Mouse (Mus musculus) CH12.LX (cell line): Measurements from ENCODE around the gene Aig1. TPM values are rescaled to one million over a fixed set of nuclear protein-coding genes. Genes with fewer than 3 reads are reported as not detected.

ENCODE experiments used
- DNase-seq: peaks from one replicate; pipeline ENCODE4 v3.0.0-alpha.2; 2013; ENCODE audit errors: extremely low read depth
- H3K27ac ChIP-seq: 2 replicates; pipeline ENCODE4 v1.5.1; 2012; ENCODE audit warnings: low read depth, mild to moderate bottlenecking, control low read depth, moderate library complexity; ENCODE audit not compliant: insufficient read depth
- H3K27me3 ChIP-seq: replicated peaks from 2 replicates; pipeline ENCODE3; 2012; ENCODE audit warnings: inconsistent platforms
- H3K36me3 ChIP-seq, 2 experiments: replicated peaks in 1 of 2; 2 replicates each; pipeline versions ENCODE3 to v1.6.1; 2012; ENCODE audit warnings: inconsistent platforms in 1 of 2, low read length in 1 of 2, mild to moderate bottlenecking in 1 of 2, mixed read lengths in 1 of 2, moderate library complexity in 1 of 2; ENCODE audit not compliant: control insufficient read depth in 1 of 2, insufficient read depth in 1 of 2
- H3K4me1 ChIP-seq, 2 experiments: 2 replicates each; pipeline ENCODE4 v1.6.1; 2012; ENCODE audit warnings: inconsistent platforms in 1 of 2, moderate library complexity in 1 of 2; ENCODE audit not compliant: insufficient read depth in 2 of 2, control insufficient read depth in 1 of 2
- H3K4me2 ChIP-seq: 2 replicates; pipeline ENCODE4 v1.6.1; 2012; ENCODE audit warnings: low read depth, mild to moderate bottlenecking, control low read depth; ENCODE audit not compliant: poor library complexity, insufficient read depth, severe bottlenecking
- H3K4me3 ChIP-seq, 3 experiments: fragments of 150-350 bp in 1 of 3; sonication (generic) in 1 of 3; replicated peaks in 1 of 3; 2 replicates each; pipeline versions ENCODE3 to v1.5.1; 2011 to 2012; ENCODE audit warnings: low read depth in 2 of 3, low read length in 2 of 3, mild to moderate bottlenecking in 2 of 3, moderate library complexity in 2 of 3, control low read depth in 1 of 3, improper control_type of control experiment in 1 of 3, inconsistent platforms in 1 of 3, mixed read lengths in 1 of 3; ENCODE audit not compliant: poor library complexity in 1 of 3
- H3K79me2 ChIP-seq: replicated peaks from 2 replicates; pipeline ENCODE4 v1.6.1; 2012; ENCODE audit warnings: mild to moderate bottlenecking, moderate library complexity; ENCODE audit not compliant: control insufficient read depth, poor library complexity, insufficient read depth, severe bottlenecking; ENCODE audit errors: extremely low read depth
- H3K9ac ChIP-seq: 2 replicates; pipeline ENCODE4 v1.6.1; 2012; ENCODE audit warnings: low read depth, mild to moderate bottlenecking, control low read depth, moderate library complexity; ENCODE audit not compliant: insufficient read depth
- H3K9me3 ChIP-seq: replicated peaks from 2 replicates; pipeline ENCODE3; 2012; ENCODE audit warnings: low read length, inconsistent platforms, mixed read lengths
- ELF1 ChIP-seq: IDR thresholded peaks from 2 replicates; pipeline ENCODE4 v1.6.1; 2014; ENCODE audit warnings: low read depth, mild to moderate bottlenecking, inconsistent platforms, low read length, improper control_type of control experiment
- EP300 ChIP-seq: IDR thresholded peaks from 2 replicates; pipeline ENCODE4 v1.6.1; 2011; ENCODE audit warnings: low read length, improper control_type of control experiment
- MAFK ChIP-seq: IDR thresholded peaks from 2 replicates; pipeline ENCODE4 v1.6.1; 2011; ENCODE audit warnings: low read length, improper control_type of control experiment; ENCODE audit not compliant: insufficient replicate concordance
- MEF2A ChIP-seq: IDR thresholded peaks from 2 replicates; pipeline ENCODE4 v1.6.1; 2014; ENCODE audit warnings: low read depth, mild to moderate bottlenecking, inconsistent platforms, low read length, improper control_type of control experiment, borderline replicate concordance
- POLR2A ChIP-seq: IDR thresholded peaks from 2 replicates; pipeline ENCODE4 v1.6.1; 2011; ENCODE audit warnings: low read depth, mild to moderate bottlenecking, improper control_type of control experiment, low read length
- RCOR1 ChIP-seq: conservative IDR thresholded peaks from 2 replicates; pipeline ENCODE4 v1.6.1; 2012; ENCODE audit warnings: low read depth, mild to moderate bottlenecking, inconsistent platforms, low read length, improper control_type of control experiment
- USF1 ChIP-seq: IDR thresholded peaks from 2 replicates; pipeline ENCODE4 v1.6.1; 2014; ENCODE audit warnings: low read depth, mild to moderate bottlenecking, inconsistent platforms, low read length, improper control_type of control experiment
- ZMIZ1 ChIP-seq: IDR thresholded peaks from 2 replicates; pipeline ENCODE4 v1.6.1; 2012; ENCODE audit warnings: low read depth, mild to moderate bottlenecking, inconsistent platforms, low read length, improper control_type of control experiment
- dilution Hi-C: fragments of 300-500 bp; cut with MboI; formaldehyde crosslinking; loops from 2 replicates; pipeline ENCODE4 v1.14.3; 2020; ENCODE audit warnings: low sequenced_read_pairs; ENCODE audit not compliant: extremely low pct_unique_long_range_greater_than_20kb, extremely low pct_ligation_motif_present
- in situ Hi-C: fragments of 300-500 bp; cut with MboI; formaldehyde crosslinking; loops from 3 replicates; pipeline ENCODE4 v1.14.3; 2019; ENCODE audit warnings: low sequenced_read_pairs, low pct_ligation_motif_present, low pct_unique_long_range_greater_than_20kb, mixed read lengths
- polyA plus RNA-seq: library from polyadenylated mRNA; unstranded; fragments of >175 nt; gene quantifications from 2 replicates; pipeline ENCODE4 v1.2.1, GENCODE M21; 2012; ENCODE audit warnings: low read depth; ENCODE audit not compliant: insufficient read length
- total RNA-seq, 2 experiments: library from RNA; depleted of rRNA; stranded (reverse); fragments of 300-350 nt in 1 of 2; fragments of >200 nt in 1 of 2; gene quantifications; 2 replicates each; pipeline ENCODE4 v1.2.3; 2012 to 2014

Gene Aig1
- total and polyA plus RNA-seq, 3 experiments, result 1.6 to 10.8 (median 2.4) TPM

- no peak for DNase-seq
- dilution Hi-C loops (no loop called here), in situ Hi-C loops (no loop called here)
- no peaks in the 10 kb centered on the region for H3K4me1 ChIP-seq
- no peak overlapping the region for H3K4me2 ChIP-seq
- no peak overlapping the region for H3K9ac ChIP-seq
- no peak overlapping the region for H3K27ac ChIP-seq
- no peak overlapping the region for H3K4me3 ChIP-seq
- H3K27me3 ChIP-seq, result no peaks in the 10 kb centered on the region
- H3K79me2 ChIP-seq, result no peaks in the 10 kb centered on the region
- no peaks in the 10 kb centered on the region for H3K9me3 ChIP-seq
- peaks cover 0 to 3% of the 10 kb centered on the region in 2 experiments for H3K36me3 ChIP-seq
- TF ChIP-seq EP300, result no peak
- no peak for TF ChIP-seq MEF2A
- no peak for TF ChIP-seq POLR2A
- TF ChIP-seq USF1, result no peak
Measured at GRCm38 (mm10) chr10:13788057-13788456, 80.7 kb downstream of the Aig1 start.

- Histone ChIP-seq H3K27me3 (no peaks in the 10 kb centered on the region), H3K27ac (no peak overlapping the region), H3K9ac (no peak overlapping the region), H3K36me3 (peaks cover 0 to 3% of the 10 kb centered on the region in 2 experiments), H3K79me2 (no peaks in the 10 kb centered on the region), H3K9me3 (no peaks in the 10 kb centered on the region), H3K4me1 (no peaks in the 10 kb centered on the region), H3K4me3 (no peak overlapping the region), H3K4me2 (no peak overlapping the region)
- dilution Hi-C loops (no loop called here), in situ Hi-C loops (no loop called here)
- TF ChIP-seq RCOR1 (no peak), MAFK (no peak), ELF1 (no peak)
- no peak for DNase-seq
Measured at GRCm38 (mm10) chr10:13782774-13783173, 86.0 kb downstream of the Aig1 start.

- no peak for TF ChIP-seq ZMIZ1
- DNase-seq, result no peak
Measured at GRCm38 (mm10) chr10:13782235-13782757, 86.5 kb downstream of the Aig1 start.

More at GRCm38 (mm10) chr10:13782235-13782757, 86.5 kb downstream of the Aig1 start:
- dilution Hi-C loops, result no loop called here
- Histone ChIP-seq H3K79me2 (no peaks in the 10 kb centered on the region), H3K27ac (no peak overlapping the region), H3K4me1 (no peaks in the 10 kb centered on the region), H3K4me3 (no peak overlapping the region), H3K9ac (no peak overlapping the region), H3K36me3 (peaks cover 0 to 3% of the 10 kb centered on the region in 2 experiments), H3K4me2 (no peak overlapping the region), H3K27me3 (no peaks in the 10 kb centered on the region), H3K9me3 (no peaks in the 10 kb centered on the region)
- in situ Hi-C loops, result no loop called here
